Mouse (Mus musculus) liver, embryonic 12.5 days (tissue): ENCODE results near the gene Fgf14. TPM values are rescaled to one million over a fixed set of nuclear protein-coding genes. Genes with fewer than 3 reads are reported as not detected.
"Not testable (repeated sequence)": the region's sequence is repeated elsewhere in the genome, so short reads cannot be mapped to it uniquely, and the experiment has no call there.

Source experiments
- ATAC-seq: fragments of 200-750 bp; cut with Nextera tagmentation; 2 replicates; pipeline ENCODE4 v1.8.0; 2017; ENCODE audit warnings: moderate number of reproducible peaks, mild to moderate bottlenecking, moderate library complexity
- H3K27ac ChIP-seq: fragments of 300-500 bp; sonication (generic); 2 replicates; pipeline ENCODE4 v1.5.1; 2016; ENCODE audit warnings: mild to moderate bottlenecking
- H3K27me3 ChIP-seq: fragments of 300-500 bp; sonication (generic); replicated peaks from 2 replicates; pipeline ENCODE4 v1.6.1; 2016; ENCODE audit warnings: mild to moderate bottlenecking, moderate library complexity
- H3K36me3 ChIP-seq: fragments of 300-500 bp; sonication (generic); 2 replicates; pipeline ENCODE4 v1.6.1; 2016; ENCODE audit warnings: mild to moderate bottlenecking, moderate library complexity
- H3K4me1 ChIP-seq: fragments of 300-500 bp; sonication (generic); 2 replicates; pipeline ENCODE4 v1.6.1; 2016
- H3K4me2 ChIP-seq: fragments of 300-500 bp; sonication (generic); 2 replicates; pipeline ENCODE4 v1.6.1; 2016; ENCODE audit warnings: mild to moderate bottlenecking, moderate library complexity
- H3K4me3 ChIP-seq: fragments of 300-500 bp; sonication (generic); 2 replicates; pipeline ENCODE4 v1.5.1; 2016; ENCODE audit warnings: mild to moderate bottlenecking, moderate library complexity
- H3K9ac ChIP-seq: fragments of 300-500 bp; sonication (generic); 2 replicates; pipeline ENCODE4 v1.6.1; 2016; ENCODE audit warnings: mild to moderate bottlenecking, moderate library complexity
- H3K9me3 ChIP-seq: fragments of 300-500 bp; sonication (generic); replicated peaks from 2 replicates; pipeline ENCODE4 v1.6.1; 2016; ENCODE audit warnings: mild to moderate bottlenecking, moderate library complexity
- whole genome bisulfite sequencing: fragments of 180-500 bp; shearing (Covaris S2); methylation state at CpG from one replicate; pipeline ENCODE4 v1.1.7; 2016; ENCODE audit not compliant: insufficient replicate concordance; 5-methylcytosine and 5-hydroxymethylcytosine counted together
- polyA plus RNA-seq: library from polyadenylated mRNA; unstranded; fragments of >200 nt; fragmentation: Nextera tagmentation; extraction: Ambion mirVana; gene quantifications from 2 replicates; pipeline ENCODE4 v1.2.1, GENCODE M21; 2016

Gene Fgf14
- polyA plus RNA-seq, 1 experiment from 2014 or later = 0.06 TPM

GRCm38 (mm10) chr14:124107205-124107873, 569.6 kb downstream of the Fgf14 start:
- Histone ChIP-seq H3K4me2 (no peak overlapping the region), H3K27me3 (no peaks in the 10 kb centered on the region), H3K27ac (no peak overlapping the region), H3K4me3 (no peak overlapping the region), H3K4me1 (no peaks in the 10 kb centered on the region), H3K36me3 (no peaks in the 10 kb centered on the region), H3K9ac (no peak overlapping the region), H3K9me3 (no peaks in the 10 kb centered on the region)
- 70% methylated on average over 1 of the region's 1 CpGs for WGBS
- no peak for ATAC-seq

GRCm38 (mm10) chr14:124083126-124083525, 593.8 kb downstream of the Fgf14 start:
- H3K9ac ChIP-seq = no peak overlapping the region
- no peaks in the 10 kb centered on the region for H3K4me1 ChIP-seq
- no peaks in the 10 kb centered on the region for H3K36me3 ChIP-seq
- H3K27me3 ChIP-seq = no peaks in the 10 kb centered on the region
- no peaks in the 10 kb centered on the region for H3K9me3 ChIP-seq
- no peak overlapping the region for H3K4me2 ChIP-seq
- ATAC-seq = no peak
- H3K4me3 ChIP-seq = no peak overlapping the region
- H3K27ac ChIP-seq = no peak overlapping the region

- no peak for ATAC-seq
- H3K4me2 ChIP-seq = no peak overlapping the region
- no peak overlapping the region for H3K4me3 ChIP-seq
- H3K4me1 ChIP-seq = no peaks in the 10 kb centered on the region
- no peaks in the 10 kb centered on the region for H3K27me3 ChIP-seq
- H3K9ac ChIP-seq = no peak overlapping the region
- no peaks in the 10 kb centered on the region for H3K36me3 ChIP-seq
- H3K9me3 ChIP-seq = no peaks in the 10 kb centered on the region
- no peak overlapping the region for H3K27ac ChIP-seq
- 46% methylated on average over 1 of the region's 1 CpGs for WGBS
Measured at GRCm38 (mm10) chr14:124044016-124044415, 632.9 kb downstream of the Fgf14 start.

- Histone ChIP-seq H3K27me3 (no peaks in the 10 kb centered on the region), H3K4me2 (no peak overlapping the region), H3K27ac (no peak overlapping the region), H3K4me1 (no peaks in the 10 kb centered on the region), H3K36me3 (no peaks in the 10 kb centered on the region), H3K4me3 (no peak overlapping the region), H3K9me3 (no peaks in the 10 kb centered on the region), H3K9ac (no peak overlapping the region)
- ATAC-seq = no peak
- WGBS = 85% methylated on average over 1 of the region's 1 CpGs
Measured at GRCm38 (mm10) chr14:124040651-124041050, 636.3 kb downstream of the Fgf14 start.

GRCm38 (mm10) chr14:124037434-124037833, 639.5 kb downstream of the Fgf14 start:
- Histone ChIP-seq H3K4me3 (no peak overlapping the region), H3K9ac (no peak overlapping the region), H3K27me3 (no peaks in the 10 kb centered on the region), H3K4me2 (no peak overlapping the region), H3K9me3 (no peaks in the 10 kb centered on the region), H3K4me1 (no peaks in the 10 kb centered on the region), H3K36me3 (no peaks in the 10 kb centered on the region), H3K27ac (no peak overlapping the region)
- 89% methylated on average over 4 of the region's 4 CpGs for WGBS
- ATAC-seq = no peak

- H3K27me3 ChIP-seq = no peaks in the 10 kb centered on the region
Measured at GRCm38 (mm10) chr14:124036575-124037205, 640.2 kb downstream of the Fgf14 start.

GRCm38 (mm10) chr14:124033302-124033701, 643.6 kb downstream of the Fgf14 start:
- 44% methylated on average over 3 of the region's 3 CpGs for WGBS
- not testable (repeated sequence) for H3K4me3 ChIP-seq, H3K9me3 ChIP-seq

More at GRCm38 (mm10) chr14:124036575-124037205, 640.2 kb downstream of the Fgf14 start:
- Histone ChIP-seq H3K27ac (no peak overlapping the region), H3K4me1 (no peaks in the 10 kb centered on the region), H3K9me3 (no peaks in the 10 kb centered on the region), H3K36me3 (no peaks in the 10 kb centered on the region), H3K4me3 (no peak overlapping the region), H3K9ac (no peak overlapping the region), H3K4me2 (no peak overlapping the region)
- WGBS = 50% methylated on average over 1 of the region's 1 CpGs
- ATAC-seq = no peak

GRCm38 (mm10) chr14:124027886-124028670, 648.8 kb downstream of the Fgf14 start:
- Histone ChIP-seq H3K4me3 (no peak overlapping the region), H3K9ac (no peak overlapping the region), H3K4me1 (no peaks in the 10 kb centered on the region), H3K27me3 (no peaks in the 10 kb centered on the region), H3K27ac (no peak overlapping the region), H3K9me3 (no peaks in the 10 kb centered on the region), H3K36me3 (no peaks in the 10 kb centered on the region), H3K4me2 (no peak overlapping the region)
- ATAC-seq = no peak
- 56% methylated on average over 1 of the region's 1 CpGs for WGBS

More at GRCm38 (mm10) chr14:124033302-124033701, 643.6 kb downstream of the Fgf14 start:
- H3K36me3 ChIP-seq, H3K27me3 ChIP-seq, H3K4me1 ChIP-seq, H3K4me2 ChIP-seq, H3K9ac ChIP-seq, ATAC-seq, H3K27ac ChIP-seq: not testable (repeated sequence)

- H3K27me3 ChIP-seq = no peaks in the 10 kb centered on the region
- no peak for ATAC-seq
- H3K9me3 ChIP-seq = no peaks in the 10 kb centered on the region
- H3K4me3 ChIP-seq = no peak overlapping the region
- no peak overlapping the region for H3K4me2 ChIP-seq
- no peaks in the 10 kb centered on the region for H3K36me3 ChIP-seq
- H3K9ac ChIP-seq = no peak overlapping the region
- no peak overlapping the region for H3K27ac ChIP-seq
- H3K4me1 ChIP-seq = no peaks in the 10 kb centered on the region
- 62% methylated on average over 2 of the region's 2 CpGs for WGBS
Measured at GRCm38 (mm10) chr14:123990591-123991195, 686.2 kb downstream of the Fgf14 start.

- H3K4me1 ChIP-seq = no peaks in the 10 kb centered on the region
- no peak overlapping the region for H3K9ac ChIP-seq
- no peak overlapping the region for H3K27ac ChIP-seq
- H3K36me3 ChIP-seq = no peaks in the 10 kb centered on the region
- 80% methylated on average over 6 of the region's 6 CpGs for WGBS
- H3K4me2 ChIP-seq = no peak overlapping the region
- H3K9me3 ChIP-seq = no peaks in the 10 kb centered on the region
- ATAC-seq = no peak
- H3K27me3 ChIP-seq = no peaks in the 10 kb centered on the region
- H3K4me3 ChIP-seq = no peak overlapping the region
Measured at GRCm38 (mm10) chr14:123967996-123968395, 708.9 kb downstream of the Fgf14 start.

GRCm38 (mm10) chr14:123966531-123966930, 710.4 kb downstream of the Fgf14 start:
- H3K36me3 ChIP-seq = no peaks in the 10 kb centered on the region
- no peaks in the 10 kb centered on the region for H3K9me3 ChIP-seq
- H3K9ac ChIP-seq = no peak overlapping the region
- ATAC-seq = no peak
- H3K27me3 ChIP-seq = no peaks in the 10 kb centered on the region
- H3K27ac ChIP-seq = no peak overlapping the region
- no peak overlapping the region for H3K4me3 ChIP-seq
- H3K4me1 ChIP-seq = no peaks in the 10 kb centered on the region
- no peak overlapping the region for H3K4me2 ChIP-seq
- 50% methylated on average over 2 of the region's 2 CpGs for WGBS
